Mouse (Mus musculus) adrenal gland (tissue): ENCODE results near the gene Slf2.

Experiments used
- intact Hi-C: fragments of 180-260 bp; cut with DNase I; formaldehyde crosslinking; loops from one replicate; pipeline ENCODE4 v1.15.1; 2025

Slf2 gene

DNA sequence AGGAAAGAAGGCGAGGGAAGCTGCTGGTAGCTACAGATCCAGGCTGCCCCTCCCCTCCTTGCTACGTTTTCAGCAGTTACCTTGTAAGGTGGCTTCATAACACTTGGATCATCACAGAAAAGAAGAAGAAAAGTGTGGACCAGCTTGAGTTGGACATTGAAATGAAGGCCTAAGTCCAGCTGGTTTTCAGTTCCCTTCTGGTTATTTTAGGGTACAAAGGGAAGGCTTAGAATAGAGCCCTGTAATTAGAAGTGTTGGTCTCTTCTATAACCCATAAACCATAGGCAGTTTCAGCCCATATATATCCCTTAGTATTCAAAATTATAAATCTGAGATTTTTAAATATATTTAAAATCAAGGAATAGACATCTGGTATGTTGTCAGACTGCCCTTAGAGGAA is 49.8 kb downstream of the Slf2 start:
- intact Hi-C loops: no loop called here

DNA sequence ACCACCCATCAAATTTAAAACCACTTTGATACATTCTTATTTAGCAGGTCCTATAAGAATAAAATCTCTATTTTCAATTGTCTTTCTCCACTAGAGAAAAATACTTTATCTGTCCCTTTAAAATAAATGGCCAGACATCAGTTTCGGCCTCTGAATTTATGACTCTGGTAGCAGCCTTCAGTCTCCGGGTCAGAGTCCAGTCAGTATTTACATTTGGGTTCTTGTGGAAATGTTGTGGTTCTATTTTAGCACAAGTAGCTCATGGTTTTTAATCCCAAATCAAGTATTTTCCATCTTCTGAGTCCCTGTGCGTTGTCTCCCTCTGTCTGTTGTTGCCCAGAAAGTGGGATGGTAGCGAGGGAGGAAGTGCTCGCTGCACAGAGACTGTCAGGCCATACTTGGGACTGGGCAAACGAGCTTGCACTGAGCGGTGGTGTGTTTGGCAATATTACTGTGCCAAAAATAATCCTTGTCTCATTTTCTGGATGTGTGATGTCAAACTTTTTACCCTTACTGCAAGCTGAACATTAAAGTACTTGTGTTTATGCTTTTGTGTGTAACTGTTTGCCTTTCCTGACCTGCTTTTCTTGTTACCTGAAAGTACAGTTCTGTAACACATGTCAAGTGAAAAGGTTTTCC is 51.6 kb downstream of the Slf2 start:
- intact Hi-C loops: no loop called here

DNA sequence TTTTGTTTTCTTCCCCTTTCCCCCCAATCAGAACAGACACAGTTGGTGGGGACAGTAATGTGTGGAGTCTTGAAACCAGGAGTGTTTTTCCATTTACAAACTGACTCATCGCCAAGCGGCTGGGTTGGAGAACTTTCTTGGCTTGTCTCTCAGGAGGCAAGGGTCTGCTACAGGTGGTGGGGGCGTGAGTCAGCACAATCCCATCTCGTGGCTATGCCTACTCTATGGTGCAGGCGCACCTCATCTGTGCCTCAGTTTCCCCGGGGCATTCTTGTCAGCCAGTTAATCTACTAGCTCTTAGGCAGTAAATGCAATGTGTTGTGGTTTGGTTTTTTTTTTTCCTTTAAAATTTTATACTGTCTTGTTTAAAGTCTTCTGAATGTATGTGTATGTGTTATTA is 52.4 kb downstream of the Slf2 start:
- intact Hi-C loops: no loop called here

DNA sequence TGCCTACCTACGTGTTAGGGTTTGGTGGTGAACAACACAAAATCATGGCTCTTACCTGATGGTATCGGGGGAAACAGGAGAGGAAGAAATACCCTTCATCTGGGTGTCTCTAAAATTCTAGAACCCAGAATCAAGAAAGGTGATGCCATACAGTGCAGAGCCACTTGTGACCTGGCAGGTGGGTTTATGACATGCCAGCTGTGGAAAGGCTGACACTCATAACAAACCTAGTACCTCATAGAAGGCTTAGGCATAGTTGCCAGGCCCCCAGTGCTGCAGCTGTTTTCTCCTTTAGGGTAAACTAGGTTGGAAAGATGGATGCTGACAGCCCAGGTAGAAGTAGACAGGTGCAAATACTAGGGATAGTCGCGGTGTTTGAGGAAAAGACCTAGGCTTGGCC is 53.5 kb downstream of the Slf2 start:
- intact Hi-C loops: no loop called here

DNA sequence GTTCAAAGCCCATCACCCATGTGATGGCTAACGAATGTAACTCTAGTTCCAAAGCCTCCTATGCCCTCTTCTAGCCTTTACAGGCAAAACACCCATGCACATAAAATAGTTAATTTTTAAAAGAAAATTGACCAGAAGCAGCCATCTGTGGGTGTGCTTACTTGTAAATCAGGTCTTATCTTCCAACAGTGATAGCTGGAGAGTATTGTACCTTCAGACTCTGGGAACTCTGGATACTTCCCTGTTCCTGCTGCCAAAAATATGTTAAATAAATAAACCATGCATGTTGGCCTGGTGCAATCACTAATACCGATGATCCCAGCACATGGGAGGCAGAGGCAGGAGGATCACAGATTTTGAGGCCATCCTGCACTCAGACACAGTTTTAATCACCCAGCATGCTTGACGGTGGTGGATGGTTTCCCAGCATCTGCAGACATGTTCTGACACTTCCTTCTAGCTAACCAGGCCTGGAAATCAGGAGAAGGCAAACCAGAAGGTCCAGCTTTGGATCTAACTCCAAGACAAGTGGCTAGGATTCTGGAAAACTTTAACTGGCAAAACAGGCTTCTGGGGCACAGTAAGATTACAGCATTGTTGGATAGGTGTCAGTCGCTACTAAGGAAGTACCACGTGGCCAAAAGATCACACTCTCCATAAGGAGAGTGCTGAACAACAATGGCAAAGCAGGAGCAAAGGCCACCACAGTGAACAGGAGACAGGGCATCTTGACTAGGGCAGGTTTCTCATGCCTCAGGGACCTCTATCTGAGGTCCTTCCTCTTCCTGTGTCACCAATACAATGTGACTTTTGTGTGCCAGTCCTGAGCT is 54.4 kb downstream of the Slf2 start:
- intact Hi-C loops: no loop called here

DNA sequence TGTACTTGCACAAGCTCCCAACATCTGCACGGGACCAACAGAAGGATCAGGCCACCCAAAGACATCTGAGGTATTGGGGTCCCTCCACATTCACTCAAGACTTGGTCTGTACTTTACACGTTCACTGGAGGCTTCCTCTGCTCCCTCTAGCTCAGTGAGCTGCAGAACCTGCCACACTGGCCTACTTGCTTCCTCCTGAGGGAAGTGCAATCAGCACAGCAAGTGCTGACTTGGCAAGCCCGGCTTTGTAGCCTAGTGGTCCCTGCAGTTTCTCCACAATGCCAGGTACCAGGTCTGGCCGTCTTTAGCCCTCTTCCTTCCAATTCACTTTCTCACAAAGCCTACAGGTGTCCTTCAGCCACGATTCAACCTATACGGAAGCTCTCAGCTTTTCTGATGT is 56.1 kb downstream of the Slf2 start:
- intact Hi-C loops: no loop called here

DNA sequence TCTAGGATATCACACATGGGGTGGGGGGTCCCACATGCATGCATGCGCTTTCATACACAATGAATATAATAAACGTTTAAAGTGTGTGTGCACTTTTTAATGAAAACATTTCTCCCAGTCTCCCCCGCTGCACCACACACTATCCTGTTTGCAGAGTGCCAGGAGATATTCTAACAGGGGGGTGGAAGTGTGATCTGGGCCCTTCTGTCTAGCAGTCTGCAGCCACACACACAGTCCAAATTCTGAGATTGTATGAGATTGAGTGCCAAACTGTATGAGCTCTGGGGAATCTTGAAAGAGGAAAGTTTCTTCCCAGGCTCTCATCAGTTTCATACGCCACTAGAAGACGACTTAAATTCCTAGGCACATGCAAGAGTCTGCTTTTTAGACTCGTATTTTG is 56.9 kb downstream of the Slf2 start:
- intact Hi-C loops: no loop called here

DNA sequence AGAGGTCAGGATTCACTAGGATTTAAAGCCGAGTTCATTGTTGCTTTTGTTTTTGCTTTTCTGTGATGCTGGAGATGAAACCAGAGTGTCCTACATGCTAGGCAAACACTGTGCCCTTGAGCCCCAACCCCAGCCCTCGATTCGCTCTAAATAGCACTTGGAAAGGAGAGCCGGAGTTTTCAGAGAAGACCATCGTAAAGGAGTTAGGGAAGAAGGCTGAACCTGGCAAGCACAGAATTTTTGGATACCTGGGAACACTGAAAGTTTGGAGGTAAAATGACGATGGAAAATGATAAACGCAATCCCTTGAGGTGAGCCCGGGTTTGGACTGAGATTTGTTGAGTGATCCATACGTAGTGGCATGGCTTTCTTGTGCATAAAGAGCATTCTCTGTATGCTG is 57.4 kb downstream of the Slf2 start:
- intact Hi-C loops: no loop called here

DNA sequence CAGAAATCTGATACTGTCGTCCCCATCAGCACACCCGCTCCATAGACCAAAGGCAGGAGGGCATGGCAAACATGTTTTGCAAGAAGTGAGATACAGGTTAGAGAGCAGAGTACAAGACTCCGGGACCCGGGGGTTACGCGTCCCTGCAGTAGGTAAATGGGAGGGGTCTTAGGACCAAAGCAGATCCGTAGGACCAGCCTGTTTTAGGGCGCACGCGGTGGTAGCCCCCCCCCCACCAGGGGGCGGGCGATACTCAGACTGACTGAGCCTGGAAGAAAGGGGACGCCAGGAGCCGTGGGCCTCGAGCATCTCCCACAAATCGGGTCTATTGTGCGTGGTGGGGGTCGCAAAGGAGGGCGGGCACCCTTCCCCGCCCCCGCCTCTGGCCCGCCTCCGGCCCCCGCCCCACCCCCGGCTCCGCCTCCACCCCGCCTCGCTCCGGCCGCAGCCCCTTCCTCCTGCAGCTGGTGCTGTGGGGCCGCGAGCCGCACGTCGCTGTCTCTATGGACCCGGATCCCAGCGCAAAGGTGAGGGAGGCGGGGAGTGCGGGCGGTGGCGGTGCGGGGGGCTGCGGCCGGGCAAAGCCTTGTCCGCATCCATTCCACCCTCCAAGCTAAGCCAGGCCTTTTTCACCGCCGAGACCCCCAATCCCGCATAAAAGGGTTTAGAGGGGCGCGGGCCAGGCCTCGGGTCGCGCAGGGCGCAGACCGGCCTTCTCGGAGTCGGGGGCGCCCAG is 58.0 kb downstream of the Slf2 start, which contains the start of gene Sema4g:
Gene Sema4g (plus strand): TSS at position 271 of the 736 bp plus-strand sequence.
- intact Hi-C loops: no loop called here

DNA sequence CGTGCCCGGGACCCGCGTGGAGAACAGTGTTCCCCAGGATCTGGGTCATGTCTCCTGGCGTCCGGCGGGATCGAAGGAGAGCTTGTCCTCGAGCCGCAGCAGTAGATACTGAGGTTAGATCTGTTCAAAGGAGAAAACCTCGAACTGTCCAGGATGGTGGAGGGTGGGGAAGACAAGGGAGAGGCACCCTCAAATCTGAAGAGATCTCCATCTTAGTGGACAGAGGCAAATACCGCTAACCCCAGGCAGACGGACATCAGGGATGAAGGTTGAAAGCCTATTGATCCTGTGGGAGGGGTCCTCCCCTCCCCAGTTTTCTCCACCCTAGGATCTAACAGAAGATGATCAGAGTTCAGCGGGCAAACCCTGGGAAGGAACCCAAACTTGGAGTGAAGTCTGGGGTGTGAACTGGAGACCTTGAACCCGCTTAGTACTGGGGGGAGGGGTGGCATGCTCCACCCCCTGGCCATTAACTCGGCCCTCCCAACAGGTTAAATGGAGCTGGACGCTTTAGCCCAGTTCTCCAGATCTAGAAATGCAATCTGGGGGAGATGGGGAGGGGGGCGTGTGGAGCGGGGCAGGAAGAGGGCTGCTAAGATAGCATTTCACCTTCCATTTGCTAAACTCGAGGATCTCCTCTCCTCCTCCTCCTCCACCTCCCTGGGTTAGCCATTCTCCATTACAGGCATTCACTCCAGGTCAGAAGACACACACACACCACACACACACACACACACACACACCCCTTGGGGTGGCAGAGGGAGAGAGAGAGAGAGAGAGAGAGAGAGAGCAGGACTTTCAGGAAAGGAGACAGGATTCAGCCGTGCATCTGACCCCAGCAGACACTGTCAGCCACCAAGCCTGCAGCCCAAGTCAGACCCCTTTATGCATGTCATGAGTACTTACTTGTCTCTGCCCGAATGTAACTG is 58.9 kb downstream of the Slf2 start:
- intact Hi-C loops: no loop called here

DNA sequence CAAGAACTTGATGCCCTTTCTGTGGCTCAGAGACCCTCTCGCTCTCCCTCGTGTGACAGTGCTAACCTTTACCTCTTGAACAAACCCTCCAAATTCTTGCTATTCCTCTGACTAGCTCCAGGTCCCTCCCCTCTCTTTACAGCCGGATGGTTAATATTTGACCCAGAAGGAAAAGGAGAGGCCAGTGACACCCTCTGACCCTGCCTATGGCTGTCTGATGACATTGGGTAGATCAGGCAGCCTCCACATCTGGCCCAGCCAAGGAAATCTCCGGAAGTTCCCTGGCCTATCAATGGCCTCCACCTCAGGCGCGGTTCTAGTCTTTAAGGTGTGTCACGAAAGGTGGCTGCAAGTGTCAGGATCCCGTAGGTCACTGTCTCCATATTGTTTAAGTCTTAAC is 60.1 kb downstream of the Slf2 start:
- intact Hi-C loops: no loop called here

DNA sequence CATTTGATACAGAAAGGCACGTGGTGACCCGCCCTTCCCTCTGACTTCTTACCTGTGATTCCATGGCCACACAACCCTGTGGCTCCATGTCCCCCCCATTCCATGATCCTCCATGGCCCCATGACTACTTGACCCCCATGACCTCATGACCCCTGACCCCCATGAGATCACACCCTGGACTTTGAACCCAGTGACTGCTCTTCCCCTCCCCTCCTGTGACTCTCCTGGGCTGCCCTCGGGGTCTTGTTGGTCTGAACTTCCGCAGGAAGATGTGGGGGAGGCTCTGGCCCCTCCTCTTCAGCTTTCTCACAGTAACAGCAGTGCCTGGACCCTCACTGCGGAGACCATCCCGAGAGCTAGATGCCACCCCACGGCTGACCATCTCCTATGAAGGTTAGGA is 61.3 kb downstream of the Slf2 start:
- intact Hi-C loops: no loop called here

DNA sequence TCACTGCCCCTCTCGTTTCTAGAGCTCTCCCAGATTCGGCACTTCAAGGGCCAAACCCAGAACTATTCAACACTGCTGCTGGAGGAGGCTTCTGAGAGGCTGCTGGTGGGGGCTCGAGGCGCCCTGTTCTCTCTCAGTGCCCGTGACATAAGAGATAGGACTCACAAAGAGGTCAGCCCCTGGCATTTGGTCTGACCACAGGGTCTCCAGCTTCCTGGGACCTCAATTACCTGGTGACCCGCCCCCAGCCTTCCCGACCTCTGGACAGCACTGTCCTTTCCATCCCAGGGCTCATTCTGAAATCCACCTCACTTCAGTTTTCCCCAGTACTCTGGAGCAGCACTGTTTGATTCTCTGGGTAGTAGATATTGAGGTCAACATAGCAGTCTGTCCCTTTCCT is 61.8 kb downstream of the Slf2 start:
- intact Hi-C loops: no loop called here

DNA sequence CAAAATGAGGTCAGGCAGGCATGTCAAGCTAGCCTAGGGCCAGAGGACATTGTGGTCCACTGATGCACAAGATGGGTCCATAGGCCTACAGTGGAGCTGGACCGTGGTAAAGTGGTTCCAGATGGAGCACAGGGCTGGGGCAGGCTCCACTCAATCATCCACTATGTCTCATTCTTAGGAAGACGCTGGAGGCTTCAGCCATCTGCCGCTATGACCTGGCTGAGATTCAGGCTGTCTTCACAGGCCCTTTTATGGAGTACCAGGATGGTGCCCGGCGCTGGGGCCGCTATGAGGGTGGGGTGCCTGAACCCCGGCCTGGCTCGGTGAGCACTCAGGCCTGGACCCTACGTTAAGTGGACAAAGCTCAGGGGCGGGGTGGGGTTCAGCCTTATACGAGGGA is 66.8 kb downstream of the Slf2 start:
- intact Hi-C loops: no loop called here

DNA sequence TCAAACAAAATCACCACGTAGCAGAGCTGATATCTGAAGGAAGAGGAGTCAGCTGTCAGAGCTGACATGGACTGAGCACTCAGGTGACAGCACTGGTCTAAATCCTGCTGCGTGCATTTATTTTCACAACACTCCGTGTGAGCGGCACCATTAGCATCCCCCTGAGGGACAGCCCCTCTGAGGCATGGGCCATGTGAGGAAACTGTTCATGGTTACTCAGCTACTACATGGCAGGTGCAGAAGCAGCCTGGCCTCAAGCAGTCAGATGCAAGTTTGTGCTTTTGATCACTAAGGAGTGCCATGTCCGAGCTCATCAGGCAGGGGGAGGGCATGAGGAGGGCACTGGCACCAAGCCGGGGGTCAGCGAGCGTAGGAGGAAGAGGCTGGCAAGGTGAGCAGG is 68.7 kb downstream of the Slf2 start:
- intact Hi-C loops: loop anchor here (5.0 kb wide), 1 partner anchor 43 kb away; no protein-coding TSS in a partner anchor

DNA sequence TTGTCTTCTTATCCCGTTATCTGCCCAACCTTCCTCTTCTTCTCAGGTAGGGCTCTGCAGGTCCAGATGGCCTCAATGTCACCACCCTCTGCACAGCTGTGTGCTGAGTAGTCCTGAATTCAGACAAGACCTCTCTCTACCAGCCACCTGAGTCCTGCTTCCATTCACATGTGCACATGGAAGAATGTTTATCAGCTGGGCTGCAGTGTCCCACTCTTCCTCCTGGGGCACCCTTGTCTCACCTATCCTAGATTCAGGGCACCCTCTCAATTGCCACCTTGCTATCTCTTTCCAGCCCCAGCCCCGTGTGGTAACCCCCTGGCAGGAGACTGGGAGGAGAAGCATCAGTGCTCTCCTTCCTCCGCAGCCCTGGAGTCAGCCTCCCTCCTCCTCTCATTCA is 71.3 kb downstream of the Slf2 start:
- intact Hi-C loops: loop anchor here (5.0 kb wide), 1 partner anchor 40 kb away; no protein-coding TSS in a partner anchor

DNA sequence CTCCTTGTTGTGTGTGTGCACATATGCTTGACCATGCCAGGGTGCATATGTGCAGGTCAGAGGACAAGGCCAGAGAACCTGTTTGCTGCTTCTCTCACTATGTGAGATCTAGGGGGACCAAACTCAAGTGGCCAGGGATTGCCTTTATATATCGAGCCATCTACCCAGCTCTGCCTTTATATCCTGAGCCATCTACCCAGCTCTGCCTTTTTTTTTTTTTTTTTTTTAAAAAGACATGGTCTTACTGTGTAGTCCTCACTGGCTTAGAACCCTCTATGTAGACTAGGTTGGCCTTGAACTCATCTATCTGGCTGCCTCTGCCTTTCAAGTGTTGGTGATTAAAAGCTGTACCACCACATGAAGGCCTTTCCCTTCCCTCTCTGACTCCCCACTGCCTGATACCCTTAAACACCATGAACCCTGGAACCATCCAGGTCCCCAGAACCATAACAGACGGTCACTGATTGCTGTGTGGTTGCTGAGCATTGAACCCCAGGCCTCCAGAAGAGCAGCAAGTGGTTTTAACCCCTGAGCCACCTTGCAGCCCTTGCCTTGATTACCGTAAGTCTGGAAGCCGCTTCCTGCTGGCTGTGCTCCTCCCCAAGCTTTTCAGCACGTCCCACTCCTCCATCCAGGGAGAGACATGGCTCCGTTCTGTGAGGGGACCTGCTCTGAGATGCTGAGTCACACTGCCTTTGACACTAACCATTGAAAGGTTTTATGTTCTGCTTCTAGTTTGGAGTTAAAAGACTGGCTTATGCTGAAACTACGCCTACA is 73.0 kb downstream of the Slf2 start:
- intact Hi-C loops: loop anchor here (5.0 kb wide), 1 partner anchor 38 kb away; no protein-coding TSS in a partner anchor

DNA sequence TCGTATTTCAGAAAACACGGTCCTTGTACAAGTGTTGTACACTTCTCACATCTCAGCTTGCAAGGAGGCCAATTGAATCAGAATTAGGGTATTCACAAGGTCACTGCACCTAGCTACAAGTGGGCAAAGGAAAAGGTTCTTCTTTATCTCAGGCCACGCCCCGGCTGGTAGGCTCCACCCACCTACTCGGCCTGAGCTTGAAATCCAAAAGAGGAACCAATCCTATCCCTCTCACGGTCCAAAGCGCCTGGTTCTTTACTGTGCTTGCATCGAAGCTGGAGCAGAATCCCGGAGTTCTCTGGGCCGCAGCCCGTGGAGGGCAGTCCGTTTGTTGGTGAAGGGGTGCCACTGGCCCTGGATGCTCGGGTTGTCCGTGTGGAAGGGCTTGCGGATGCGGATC is 74.5 kb downstream of the Slf2 start, which contains the start of gene Twnk:
Gene Twnk (plus strand): TSS at position 220 of the 400 bp plus-strand sequence.
- intact Hi-C loops: no loop called here

DNA sequence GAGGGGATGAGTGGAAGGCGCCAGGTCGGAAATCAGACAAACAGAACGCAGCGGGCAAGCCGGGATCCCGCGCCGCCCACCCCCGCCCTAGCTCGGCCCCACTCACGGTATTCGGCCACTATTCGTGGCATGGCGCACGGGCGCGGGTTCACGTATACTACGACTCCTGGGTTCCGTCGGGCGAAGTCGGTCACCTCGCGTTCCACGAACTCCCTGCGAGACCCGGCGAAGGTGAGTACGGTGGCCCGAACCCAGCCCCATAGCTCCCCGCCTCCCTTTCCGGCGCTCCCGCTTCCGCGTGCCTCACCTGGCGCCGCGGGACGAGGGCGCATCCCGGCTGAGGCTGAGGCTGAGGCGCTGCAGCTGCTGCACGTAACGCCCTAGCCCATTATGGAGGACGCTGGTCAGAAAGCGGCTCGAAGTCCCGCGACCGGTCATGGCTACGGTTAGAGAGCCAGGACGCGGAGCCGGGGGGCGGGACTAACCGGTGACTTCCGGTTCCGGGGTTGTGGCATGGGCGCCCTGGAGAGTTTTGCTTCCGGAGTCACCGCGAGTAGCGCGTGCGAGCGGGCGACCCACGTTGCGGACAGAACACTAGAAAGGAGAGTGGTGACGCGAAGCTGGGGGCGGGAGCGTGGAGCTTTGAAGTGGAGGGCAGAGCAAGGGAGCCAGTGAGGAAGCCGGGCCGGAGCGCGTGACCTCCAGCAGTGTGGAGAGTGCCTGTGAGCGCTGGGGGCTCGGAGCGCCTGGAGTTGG is 75.2 kb downstream of the Slf2 start, which contains the start of gene Mrpl43:
Gene Mrpl43 (minus strand): TSS at position 486 of the 756 bp plus-strand sequence.
- intact Hi-C loops: no loop called here
